Mouse (Mus musculus): ENCODE data around the gene Ttc39b.

DNA sequence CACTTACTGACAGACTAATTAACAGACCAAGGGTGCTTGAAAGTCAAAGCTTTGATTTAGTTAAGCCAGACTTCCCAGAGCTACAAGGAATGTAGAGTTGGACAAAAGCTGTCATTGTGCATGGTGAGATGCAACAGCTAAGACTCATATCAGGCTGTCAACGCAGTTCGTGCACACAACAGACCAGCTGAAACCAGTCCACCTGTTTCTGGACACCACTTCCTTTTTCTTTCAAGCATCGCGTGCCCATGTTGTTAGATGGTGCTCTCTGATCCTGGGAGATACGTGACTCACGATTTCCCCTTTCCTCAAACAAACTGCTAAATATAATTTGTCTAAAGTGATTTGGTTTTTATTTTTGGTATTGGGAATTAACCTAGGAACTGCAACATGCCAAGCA, 29.9 kb upstream of the Ttc39b start:
- TF ChIP-seq CTCF (IDR thresholded peaks at IDR 0.05; ENCODE audit: extremely low read depth, insufficient read length, insufficient replicate concordance, low read depth, low read length): no peak
- no peak for TF ChIP-seq POLR2A (IDR thresholded peaks at IDR 0.05; ENCODE audit: low read depth, low read length)

Data from small intestine, adult 2 months (tissue).